Mouse (Mus musculus): ENCODE measurements around the gene Zdhhc14. TPM values are rescaled to one million over a fixed set of nuclear protein-coding genes. Genes with fewer than 3 reads are reported as not detected.

Gene Zdhhc14
- polyA plus RNA-seq, 1 experiment from 2014 or later, result 1.6 TPM

- WGBS (ENCODE audit: insufficient replicate concordance), result 66% methylated on average over 6 of the region's 6 CpGs
- H3K27ac ChIP-seq (ENCODE audit: low read depth, low read length), result no peak overlapping the region
- no peak overlapping the region for H3K9ac ChIP-seq (ENCODE audit: low read depth, low read length)
- no peaks in the 10 kb centered on the region for H3K36me3 ChIP-seq (ENCODE audit: control insufficient read depth, insufficient read depth, low read length)
- peaks cover 3% of the 10 kb centered on the region; the same call in 1 of the 2 replicates for H3K4me1 ChIP-seq (ENCODE audit: control insufficient read depth, insufficient read depth, low read length)
- H3K4me2 ChIP-seq, result no peak overlapping the region
- no peaks in the 10 kb centered on the region for H3K27me3 ChIP-seq (ENCODE audit: control insufficient read depth, insufficient read depth, low read length)
- no peaks in the 10 kb centered on the region for H3K9me3 ChIP-seq (replicated peaks; ENCODE audit: control insufficient read depth, low read length)
- no peak for ATAC-seq (replicated peaks; ENCODE audit: insufficient number of reproducible peaks, low FRiP score, low TSS enrichment)
- no peak overlapping the region for H3K4me3 ChIP-seq (ENCODE audit: low read depth, low read length)
Observed at GRCm38 (mm10) chr17:5591604-5592209, 99.3 kb downstream of the Zdhhc14 start.

- no peak for ATAC-seq (replicated peaks; ENCODE audit: insufficient number of reproducible peaks, low FRiP score, low TSS enrichment)
- no peaks in the 10 kb centered on the region for H3K27me3 ChIP-seq (ENCODE audit: control insufficient read depth, insufficient read depth, low read length)
- H3K4me1 ChIP-seq (ENCODE audit: control insufficient read depth, insufficient read depth, low read length), result peaks cover 3% of the 10 kb centered on the region; the same call in 1 of the 2 replicates
- H3K9me3 ChIP-seq (replicated peaks; ENCODE audit: control insufficient read depth, low read length), result no peaks in the 10 kb centered on the region
- no peak overlapping the region for H3K9ac ChIP-seq (ENCODE audit: low read depth, low read length)
- 73% methylated on average over 2 of the region's 2 CpGs for WGBS (ENCODE audit: insufficient replicate concordance)
- no peak overlapping the region for H3K4me3 ChIP-seq (ENCODE audit: low read depth, low read length)
- H3K4me2 ChIP-seq, result no peak overlapping the region
- no peaks in the 10 kb centered on the region for H3K36me3 ChIP-seq (ENCODE audit: control insufficient read depth, insufficient read depth, low read length)
- H3K27ac ChIP-seq (ENCODE audit: low read depth, low read length), result no peak overlapping the region
Observed at GRCm38 (mm10) chr17:5593071-5593470, 100.7 kb downstream of the Zdhhc14 start.

- H3K4me3 ChIP-seq (ENCODE audit: low read depth, low read length), result no peak overlapping the region
- no peaks in the 10 kb centered on the region for H3K27me3 ChIP-seq (ENCODE audit: control insufficient read depth, insufficient read depth, low read length)
- no peak for ATAC-seq (replicated peaks; ENCODE audit: insufficient number of reproducible peaks, low FRiP score, low TSS enrichment)
- WGBS (ENCODE audit: insufficient replicate concordance), result 67% methylated on average over 5 of the region's 5 CpGs
- no peaks in the 10 kb centered on the region for H3K36me3 ChIP-seq (ENCODE audit: control insufficient read depth, insufficient read depth, low read length)
- peaks cover 3% of the 10 kb centered on the region; the same call in 1 of the 2 replicates for H3K4me1 ChIP-seq (ENCODE audit: control insufficient read depth, insufficient read depth, low read length)
- no peak overlapping the region for H3K27ac ChIP-seq (ENCODE audit: low read depth, low read length)
- no peak overlapping the region for H3K4me2 ChIP-seq
- no peak overlapping the region for H3K9ac ChIP-seq (ENCODE audit: low read depth, low read length)
- H3K9me3 ChIP-seq (replicated peaks; ENCODE audit: control insufficient read depth, low read length), result no peaks in the 10 kb centered on the region
Observed at GRCm38 (mm10) chr17:5595068-5595467, 102.7 kb downstream of the Zdhhc14 start.

- ATAC-seq (replicated peaks; ENCODE audit: insufficient number of reproducible peaks, low FRiP score, low TSS enrichment), result no peak
- H3K4me3 ChIP-seq (ENCODE audit: low read depth, low read length), result no peak overlapping the region
- no peaks in the 10 kb centered on the region for H3K36me3 ChIP-seq (ENCODE audit: control insufficient read depth, insufficient read depth, low read length)
- no peaks in the 10 kb centered on the region for H3K9me3 ChIP-seq (replicated peaks; ENCODE audit: control insufficient read depth, low read length)
- no peak overlapping the region for H3K4me2 ChIP-seq
- no peaks in the 10 kb centered on the region for H3K27me3 ChIP-seq (ENCODE audit: control insufficient read depth, insufficient read depth, low read length)
- no peak overlapping the region for H3K27ac ChIP-seq (ENCODE audit: low read depth, low read length)
- WGBS (ENCODE audit: insufficient replicate concordance), result 14% methylated on average over 3 of the region's 3 CpGs
- H3K4me1 ChIP-seq (ENCODE audit: control insufficient read depth, insufficient read depth, low read length), result peaks cover 3% of the 10 kb centered on the region; the same call in 1 of the 2 replicates
- H3K9ac ChIP-seq (ENCODE audit: low read depth, low read length), result no peak overlapping the region; the same call in 1 of the 2 replicates
Observed at GRCm38 (mm10) chr17:5596490-5596889, 104.1 kb downstream of the Zdhhc14 start.

GRCm38 (mm10) chr17:5598999-5599398, 106.6 kb downstream of the Zdhhc14 start:
- WGBS (ENCODE audit: insufficient replicate concordance), result 84% methylated on average over 4 of the region's 4 CpGs
- H3K9ac ChIP-seq (ENCODE audit: low read depth, low read length), result no peak overlapping the region
- no peak for ATAC-seq (replicated peaks; ENCODE audit: insufficient number of reproducible peaks, low FRiP score, low TSS enrichment)
- no peaks in the 10 kb centered on the region for H3K27me3 ChIP-seq (ENCODE audit: control insufficient read depth, insufficient read depth, low read length)
- H3K36me3 ChIP-seq (ENCODE audit: control insufficient read depth, insufficient read depth, low read length), result no peaks in the 10 kb centered on the region
- peaks cover 3% of the 10 kb centered on the region; the same call in 1 of the 2 replicates for H3K4me1 ChIP-seq (ENCODE audit: control insufficient read depth, insufficient read depth, low read length)
- H3K27ac ChIP-seq (ENCODE audit: low read depth, low read length), result no peak overlapping the region
- no peak overlapping the region for H3K4me3 ChIP-seq (ENCODE audit: low read depth, low read length)
- no peaks in the 10 kb centered on the region for H3K9me3 ChIP-seq (replicated peaks; ENCODE audit: control insufficient read depth, low read length)
- no peak overlapping the region for H3K4me2 ChIP-seq

- ATAC-seq (replicated peaks; ENCODE audit: insufficient number of reproducible peaks, low FRiP score, low TSS enrichment), result no peak
- Histone ChIP-seq H3K9me3 (replicated peaks; ENCODE audit: control insufficient read depth, low read length) (no peaks in the 10 kb centered on the region), H3K27me3 (ENCODE audit: control insufficient read depth, insufficient read depth, low read length) (no peaks in the 10 kb centered on the region), H3K36me3 (ENCODE audit: control insufficient read depth, insufficient read depth, low read length) (no peaks in the 10 kb centered on the region), H3K4me1 (ENCODE audit: control insufficient read depth, insufficient read depth, low read length) (peaks cover 3% of the 10 kb centered on the region; the same call in 1 of the 2 replicates), H3K9ac (ENCODE audit: low read depth, low read length) (no peak overlapping the region), H3K4me2 (no peak overlapping the region), H3K27ac (ENCODE audit: low read depth, low read length) (no peak overlapping the region), H3K4me3 (ENCODE audit: low read depth, low read length) (no peak overlapping the region)
- 79% methylated on average over 8 of the region's 8 CpGs for WGBS (ENCODE audit: insufficient replicate concordance)
Observed at GRCm38 (mm10) chr17:5600505-5601027, 108.2 kb downstream of the Zdhhc14 start.

- WGBS (ENCODE audit: insufficient replicate concordance), result 83% methylated on average over 6 of the region's 6 CpGs
- Histone ChIP-seq H3K9me3 (replicated peaks; ENCODE audit: control insufficient read depth, low read length) (no peaks in the 10 kb centered on the region), H3K27me3 (ENCODE audit: control insufficient read depth, insufficient read depth, low read length) (no peaks in the 10 kb centered on the region), H3K27ac (ENCODE audit: low read depth, low read length) (no peak overlapping the region), H3K36me3 (ENCODE audit: control insufficient read depth, insufficient read depth, low read length) (no peaks in the 10 kb centered on the region), H3K4me3 (ENCODE audit: low read depth, low read length) (no peak overlapping the region), H3K4me1 (ENCODE audit: control insufficient read depth, insufficient read depth, low read length) (no peaks in the 10 kb centered on the region), H3K9ac (ENCODE audit: low read depth, low read length) (no peak overlapping the region), H3K4me2 (no peak overlapping the region)
- ATAC-seq (replicated peaks; ENCODE audit: insufficient number of reproducible peaks, low FRiP score, low TSS enrichment), result no peak
Observed at GRCm38 (mm10) chr17:5601953-5602352, 109.6 kb downstream of the Zdhhc14 start.

- Histone ChIP-seq H3K4me2 (no peak overlapping the region), H3K27me3 (ENCODE audit: control insufficient read depth, insufficient read depth, low read length) (no peaks in the 10 kb centered on the region), H3K9ac (ENCODE audit: low read depth, low read length) (no peak overlapping the region), H3K36me3 (ENCODE audit: control insufficient read depth, insufficient read depth, low read length) (no peaks in the 10 kb centered on the region), H3K27ac (ENCODE audit: low read depth, low read length) (no peak overlapping the region), H3K4me3 (ENCODE audit: low read depth, low read length) (no peak overlapping the region), H3K9me3 (replicated peaks; ENCODE audit: control insufficient read depth, low read length) (no peaks in the 10 kb centered on the region), H3K4me1 (ENCODE audit: control insufficient read depth, insufficient read depth, low read length) (no peaks in the 10 kb centered on the region)
- ATAC-seq (replicated peaks; ENCODE audit: insufficient number of reproducible peaks, low FRiP score, low TSS enrichment), result no peak
- 76% methylated on average over 8 of the region's 8 CpGs for WGBS (ENCODE audit: insufficient replicate concordance)
Observed at GRCm38 (mm10) chr17:5606151-5606591, 113.8 kb downstream of the Zdhhc14 start.

- 77% methylated on average over 7 of the region's 7 CpGs for WGBS (ENCODE audit: insufficient replicate concordance)
- no peak overlapping the region for H3K9ac ChIP-seq (ENCODE audit: low read depth, low read length)
Observed at GRCm38 (mm10) chr17:5607352-5607751, 115.0 kb downstream of the Zdhhc14 start.

More at GRCm38 (mm10) chr17:5607352-5607751, 115.0 kb downstream of the Zdhhc14 start:
- Histone ChIP-seq H3K4me1 (ENCODE audit: control insufficient read depth, insufficient read depth, low read length) (no peaks in the 10 kb centered on the region), H3K9me3 (replicated peaks; ENCODE audit: control insufficient read depth, low read length) (no peaks in the 10 kb centered on the region), H3K27ac (ENCODE audit: low read depth, low read length) (no peak overlapping the region), H3K36me3 (ENCODE audit: control insufficient read depth, insufficient read depth, low read length) (no peaks in the 10 kb centered on the region), H3K4me3 (ENCODE audit: low read depth, low read length) (no peak overlapping the region), H3K4me2 (no peak overlapping the region), H3K27me3 (ENCODE audit: control insufficient read depth, insufficient read depth, low read length) (no peaks in the 10 kb centered on the region)
- ATAC-seq (replicated peaks; ENCODE audit: insufficient number of reproducible peaks, low FRiP score, low TSS enrichment), result no peak

Data from heart, embryonic 11.5 days (tissue).